Mouse (Mus musculus): ENCODE measurements around the gene Gm42669. TPM values are rescaled to one million over a fixed set of nuclear protein-coding genes. Genes with fewer than 3 reads are reported as not detected.

Gm42669 gene
- total RNA-seq, 1 experiment from 2014 or later, result 0.50 TPM

Other genes with a start within 250 kb of the Gm42669 start
- gene Tgfbr3, start 218.0 kb upstream of the Gm42669 start, total RNA-seq (2017), result 15.9 and 21.3 TPM in 2 replicates
- 0.73 TPM in 1 of 2 replicates, not detected in the other for gene Brdt, start 176.5 kb upstream of the Gm42669 start, total RNA-seq (2017)
- gene Ephx4, start 104.9 kb upstream of the Gm42669 start, total RNA-seq (2017), result not detected in 2 replicates
- not detected in 2 replicates for gene Lpcat2b, start 76.1 kb upstream of the Gm42669 start, total RNA-seq (2017)
- gene Btbd8, start 69.6 kb upstream of the Gm42669 start, total RNA-seq (2017), result 2.3 and 9.8 TPM in 2 replicates
- not detected in 2 replicates for gene 1700028K03Rik, start 27.1 kb downstream of the Gm42669 start, total RNA-seq (2017)
- 25.8 and 30.9 TPM in 2 replicates for gene Rpap2, start 89.8 kb downstream of the Gm42669 start, total RNA-seq (2017)
- gene Glmn, start 90.3 kb downstream of the Gm42669 start, total RNA-seq (2017), result 16.2 and 18.9 TPM in 2 replicates
- gene Gfi1, start 218.4 kb downstream of the Gm42669 start, total RNA-seq (2017), result 9.0 and 9.8 TPM in 2 replicates

Measured in common myeloid progenitor, adult 5-6 weeks (primary cell).